Mouse (Mus musculus) layer of hippocampus, adult 2 months (tissue): ENCODE data around the gene Tmem115. TPM values are rescaled to one million over a fixed set of nuclear protein-coding genes. Genes with fewer than 3 reads are reported as not detected.

ENCODE experiments used
- DNase-seq, 2 experiments: peaks; one replicate each; pipeline ENCODE4 v3.0.0; 2022; ENCODE audit warnings: low spot score in 2 of 2
- H3K27ac ChIP-seq: fragments of 200-600 bp; 2 replicates; pipeline ENCODE4 v1.8.1; 2022
- H3K4me3 ChIP-seq: fragments of 200-600 bp; 2 replicates; pipeline ENCODE4 v1.8.1; 2022; ENCODE audit warnings: mild to moderate bottlenecking
- CTCF ChIP-seq: fragments of 200-600 bp; conservative IDR thresholded peaks from 2 replicates; pipeline ENCODE4 v1.8.1; 2022; ENCODE audit warnings: antibody characterized with exemption, mild to moderate bottlenecking, moderate library complexity
- total RNA-seq, 2 experiments: library from RNA; stranded (reverse); gene quantifications; 2 replicates each; pipeline ENCODE4 v1.2.3; 2021

Gene Tmem115
- total RNA-seq, 2 experiments from 2014 or later: 35.8 to 41.0 TPM

DNA sequence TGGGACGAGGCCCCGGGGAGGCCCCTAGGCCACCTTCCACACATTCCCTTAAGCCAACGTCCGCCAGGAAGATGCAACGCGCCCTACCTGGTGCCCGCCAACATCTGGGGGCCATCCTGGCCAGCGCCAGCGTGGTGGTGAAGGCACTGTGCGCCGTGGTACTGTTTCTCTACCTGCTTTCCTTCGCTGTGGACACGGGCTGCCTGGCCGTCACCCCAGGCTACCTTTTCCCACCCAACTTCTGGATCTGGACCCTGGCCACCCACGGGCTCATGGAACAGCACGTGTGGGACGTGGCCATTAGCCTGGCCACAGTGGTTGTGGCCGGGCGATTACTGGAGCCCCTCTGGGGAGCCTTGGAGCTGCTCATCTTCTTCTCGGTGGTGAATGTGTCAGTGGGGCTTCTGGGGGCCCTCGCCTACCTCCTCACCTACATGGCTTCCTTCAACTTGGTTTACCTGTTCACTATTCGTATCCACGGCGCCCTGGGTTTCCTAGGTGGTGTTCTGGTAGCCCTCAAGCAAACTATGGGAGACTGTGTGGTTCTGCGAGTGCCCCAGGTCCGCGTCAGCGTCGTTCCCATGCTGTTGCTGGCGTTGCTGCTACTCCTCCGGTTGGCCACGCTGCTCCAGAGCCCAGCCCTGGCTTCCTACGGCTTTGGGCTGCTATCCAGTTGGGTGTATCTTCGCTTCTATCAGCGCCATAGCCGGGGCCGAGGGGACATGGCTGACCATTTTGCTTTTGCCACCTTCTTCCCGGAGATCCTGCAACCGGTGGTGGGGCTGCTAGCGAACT lies 860 bp downstream of the Tmem115 start:
- Histone ChIP-seq H3K27ac (peak overlapping the region; percentile 96), H3K4me3 (peak overlapping the region; percentile 70)
- no peak for DNase-seq
- no peak for TF ChIP-seq CTCF

DNA sequence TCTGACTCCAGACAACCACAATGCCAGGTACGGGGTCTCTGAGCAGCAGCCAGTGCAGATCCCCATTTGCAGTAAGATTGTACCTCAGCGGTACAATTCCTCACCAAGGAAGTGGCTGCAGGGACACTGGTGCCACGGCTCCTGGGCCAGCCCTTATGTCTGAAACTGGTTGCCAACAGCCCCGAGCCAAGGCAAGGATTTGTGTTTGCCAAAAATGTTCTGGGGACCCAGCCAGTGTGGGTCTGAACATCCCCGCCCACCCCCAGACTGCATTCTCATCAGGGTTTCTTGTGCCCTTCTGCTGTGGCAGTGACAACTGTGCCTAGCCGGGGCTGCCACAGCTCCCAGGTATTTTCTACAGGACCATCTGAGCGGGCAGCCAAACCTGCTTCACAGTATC lies 4.5 kb downstream of the Tmem115 start:
- peak overlapping the region; percentile 49; the same call in 1 of the 2 replicates for H3K27ac ChIP-seq

DNA sequence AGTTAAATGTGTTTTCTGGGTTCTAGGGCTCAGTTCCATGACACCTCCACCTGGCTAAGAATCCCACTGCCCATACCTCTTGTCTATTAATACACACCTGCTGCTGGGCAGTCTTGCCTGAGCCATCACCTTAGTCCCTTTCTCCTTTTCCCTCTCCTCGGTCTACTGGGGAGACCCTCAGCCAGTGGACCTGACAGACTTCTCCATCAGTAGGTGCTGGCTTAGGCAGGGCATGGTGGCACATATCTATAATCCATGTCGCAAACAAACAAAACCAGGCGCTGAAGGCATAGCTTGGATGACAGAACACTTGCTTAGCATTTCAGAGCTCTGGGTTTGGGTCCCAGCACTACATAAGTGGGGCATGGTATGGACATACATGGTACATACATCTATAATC lies 5.0 kb downstream of the Tmem115 start:
- Histone ChIP-seq H3K4me3 (no peak overlapping the region), H3K27ac (peak overlapping the region; percentile 49; the same call in 1 of the 2 replicates)
- no peak for TF ChIP-seq CTCF
- DNase-seq: no peak

More for the DNA sequence above, 4.5 kb downstream of the Tmem115 start:
- TF ChIP-seq CTCF: no peak
- H3K4me3 ChIP-seq: no peak overlapping the region; the same call in 1 of the 2 replicates
- DNase-seq: peak; percentile 57 to 63

DNA sequence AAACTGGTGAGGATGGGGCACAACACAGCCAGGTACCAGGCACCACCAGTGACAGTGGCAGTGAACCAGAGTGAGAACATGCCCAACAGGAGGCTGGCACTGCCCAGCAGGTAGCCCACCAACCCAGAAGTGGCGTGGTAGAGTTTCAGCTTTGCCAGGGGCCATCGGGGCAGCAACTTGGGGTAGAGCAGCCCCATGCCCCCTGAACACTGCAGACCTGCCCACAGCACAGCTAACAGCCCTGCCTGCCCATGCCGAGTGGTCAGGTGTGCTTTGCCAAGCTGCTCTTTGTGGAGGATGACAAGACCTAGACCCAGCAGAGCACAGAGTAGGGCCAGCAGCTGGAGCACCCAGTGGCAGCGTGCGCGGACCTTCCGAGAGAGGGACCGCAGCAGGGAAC lies 6.2 kb downstream of the Tmem115 start:
- DNase-seq: no peak
- Histone ChIP-seq H3K27ac (no peak overlapping the region), H3K4me3 (no peak overlapping the region)
- TF ChIP-seq CTCF: no peak

GRCm38 (mm10) chr9:107540420-107540819 lies 6.7 kb downstream of the Tmem115 start:
- TF ChIP-seq CTCF: peak; percentile 7; the same call in 1 of the 2 replicates
- DNase-seq: no peak
- no peak overlapping the region for H3K27ac ChIP-seq
- no peak overlapping the region for H3K4me3 ChIP-seq

DNA sequence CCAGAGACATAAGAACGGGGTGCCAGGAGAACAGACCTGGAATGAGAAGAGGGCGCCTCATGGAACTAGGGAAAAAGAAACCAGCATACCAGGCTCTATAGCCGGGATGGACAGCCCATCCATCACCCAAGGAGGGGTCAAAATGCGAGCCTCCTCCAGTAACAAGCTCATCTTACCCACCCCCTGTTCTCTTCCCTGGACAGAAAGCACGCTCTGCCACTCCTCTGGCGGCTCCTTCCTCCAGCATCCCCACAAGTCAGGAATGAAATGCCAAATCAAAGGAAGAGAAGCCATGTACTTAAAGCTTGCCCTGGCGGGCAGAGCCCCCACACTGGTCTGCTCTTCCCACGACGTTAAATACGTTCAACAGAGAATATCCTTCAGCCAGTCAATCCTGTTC lies 7.3 kb downstream of the Tmem115 start:
- no peak for DNase-seq
- H3K4me3 ChIP-seq: peak overlapping the region; percentile 70
- TF ChIP-seq CTCF: no peak
- peak overlapping the region; percentile 88; the same call in 1 of the 2 replicates for H3K27ac ChIP-seq

- no peak for TF ChIP-seq CTCF
- H3K27ac ChIP-seq: peak within 1 kb of the TSS; percentile 88
- DNase-seq: peak; percentile 92 to 96
- H3K4me3 ChIP-seq: peak within 1 kb of the TSS; percentile 70
These were observed 8.0 kb downstream of the Tmem115 start, which contains the start of the genes Cyb561d2 and Nprl2 for GRCm38 (mm10) chr9:107541474-107542351. Gene Cyb561d2 (minus strand): TSS chr9:107542193. Gene Nprl2 (plus strand): TSS chr9:107542226.

- Histone ChIP-seq H3K4me3 (peak overlapping the region; percentile 70), H3K27ac (peak overlapping the region; percentile 88)
- DNase-seq: no peak
- no peak for TF ChIP-seq CTCF
These were observed 8.6 kb downstream of the Tmem115 start for GRCm38 (mm10) chr9:107542352-107542686.

GRCm38 (mm10) chr9:107542721-107543120 lies 9.0 kb downstream of the Tmem115 start:
- TF ChIP-seq CTCF: no peak
- peak overlapping the region; percentile 70 for H3K4me3 ChIP-seq
- DNase-seq: no peak
- H3K27ac ChIP-seq: peak overlapping the region; percentile 88

DNA sequence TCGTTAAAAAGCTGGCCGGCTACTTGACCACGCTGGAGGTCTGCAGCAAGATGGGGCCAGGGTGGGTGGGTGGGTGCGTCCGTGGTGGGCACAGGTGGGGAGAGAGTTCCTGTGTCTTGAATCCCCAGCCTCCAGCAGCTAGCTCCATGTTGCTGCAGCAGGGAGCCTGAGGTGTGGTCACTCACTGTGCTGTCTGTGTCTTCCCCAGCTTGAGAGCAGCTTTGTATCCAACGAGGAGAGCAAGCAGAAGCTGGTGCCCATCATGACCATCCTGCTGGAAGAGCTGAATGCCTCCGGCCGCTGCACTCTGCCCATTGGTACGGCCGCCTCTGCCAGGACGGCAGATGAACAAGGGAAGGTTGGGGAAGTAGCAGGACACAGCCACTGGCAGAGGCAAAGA lies 9.6 kb downstream of the Tmem115 start:
- no peak for TF ChIP-seq CTCF
- no peak for DNase-seq
- Histone ChIP-seq H3K27ac (no peak overlapping the region), H3K4me3 (no peak overlapping the region)

GRCm38 (mm10) chr9:107544196-107544700 lies 10.5 kb downstream of the Tmem115 start:
- DNase-seq: no peak
- no peak for TF ChIP-seq CTCF
- H3K4me3 ChIP-seq: no peak overlapping the region
- H3K27ac ChIP-seq: no peak overlapping the region

GRCm38 (mm10) chr9:107544729-107545128 lies 11.0 kb downstream of the Tmem115 start:
- DNase-seq: no peak
- Histone ChIP-seq H3K4me3 (no peak overlapping the region), H3K27ac (no peak overlapping the region)
- no peak for TF ChIP-seq CTCF

DNA sequence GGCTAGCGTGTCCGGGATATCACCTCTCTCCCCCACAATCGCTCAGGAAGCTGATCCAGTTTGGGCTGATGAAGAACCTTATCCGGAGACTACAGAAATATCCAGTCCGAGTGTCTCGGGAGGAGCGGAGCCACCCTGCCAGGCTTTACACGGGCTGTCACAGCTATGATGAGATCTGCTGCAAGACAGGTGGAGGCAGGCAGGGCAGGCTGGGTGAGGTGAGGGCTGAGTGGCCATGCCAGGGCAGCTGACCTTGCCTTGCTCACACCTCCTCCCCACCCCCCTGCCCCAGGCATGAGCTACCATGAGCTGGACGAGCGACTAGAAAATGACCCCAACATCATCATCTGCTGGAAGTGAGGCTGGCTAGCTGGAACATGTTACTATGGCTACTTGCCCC lies 11.5 kb downstream of the Tmem115 start:
- H3K27ac ChIP-seq: no peak overlapping the region
- TF ChIP-seq CTCF: no peak
- no peak for DNase-seq
- H3K4me3 ChIP-seq: no peak overlapping the region
